Mouse (Mus musculus) limb, embryonic 14.5 days (tissue): Measurements from ENCODE around the gene Cass4. TPM values are rescaled to one million over a fixed set of nuclear protein-coding genes. Genes with fewer than 3 reads are reported as not detected.

Experiments used
- ATAC-seq: fragments of 200-750 bp; cut with Nextera tagmentation; 2 replicates; pipeline ENCODE4 v1.8.0; 2017; ENCODE audit warnings: low read depth, moderate number of reproducible peaks, moderate TSS enrichment; ENCODE audit not compliant: low FRiP score
- DNase-seq: peaks from one replicate; pipeline ENCODE4 v3.0.0-alpha.2; 2015; ENCODE audit warnings: low spot score
- H3K27ac ChIP-seq: fragments of 300-500 bp; sonication (generic); replicated peaks from 2 replicates; pipeline ENCODE4 v1.5.1; 2014; ENCODE audit warnings: low read depth, mild to moderate bottlenecking, low read length, moderate library complexity, mixed read lengths
- H3K27me3 ChIP-seq: fragments of 300-500 bp; sonication (generic); 2 replicates; pipeline ENCODE4 v1.6.1; 2014; ENCODE audit warnings: low read length, mixed read lengths; ENCODE audit not compliant: control insufficient read depth, insufficient read depth
- H3K36me3 ChIP-seq: fragments of 300-500 bp; sonication (generic); 2 replicates; pipeline ENCODE4 v1.6.1; 2014; ENCODE audit warnings: mild to moderate bottlenecking, low read length, moderate library complexity, mixed read lengths; ENCODE audit not compliant: control insufficient read depth, insufficient read depth
- H3K4me1 ChIP-seq: fragments of 300-500 bp; sonication (generic); 2 replicates; pipeline ENCODE4 v1.6.1; 2014; ENCODE audit warnings: antibody characterized with exemption, low read length, mixed read lengths; ENCODE audit not compliant: control insufficient read depth, insufficient read depth
- H3K4me2 ChIP-seq: fragments of 300-500 bp; sonication (generic); replicated peaks from 2 replicates; pipeline ENCODE4 v1.6.1; 2014; ENCODE audit warnings: low read depth, mild to moderate bottlenecking, low read length, moderate library complexity; ENCODE audit not compliant: severe bottlenecking
- H3K4me3 ChIP-seq: fragments of 300-500 bp; sonication (generic); replicated peaks from 2 replicates; pipeline ENCODE4 v1.5.1; 2014; ENCODE audit warnings: low read length
- H3K9ac ChIP-seq: fragments of 300-500 bp; sonication (generic); 2 replicates; pipeline ENCODE4 v1.6.1; 2014; ENCODE audit warnings: mild to moderate bottlenecking, low read depth, low read length, moderate library complexity; ENCODE audit not compliant: severe bottlenecking
- H3K9me3 ChIP-seq: fragments of 300-500 bp; sonication (generic); 2 replicates; pipeline ENCODE4 v1.6.1; 2016; ENCODE audit warnings: low read length; ENCODE audit not compliant: control insufficient read depth
- POLR2A ChIP-seq: fragments of 200-500 bp; IDR thresholded peaks from 2 replicates; pipeline ENCODE4 v1.8.0; 2012; ENCODE audit warnings: inconsistent platforms, mild to moderate bottlenecking, moderate library complexity, borderline replicate concordance; ENCODE audit not compliant: insufficient read depth, insufficient read length; ENCODE audit errors: extremely low read depth
- WGBS: fragments of 180-500 bp; shearing (Covaris S2); extraction: QIAGEN DNeasy Blood & Tissue Kit; methylation state at CpG from one replicate; pipeline ENCODE4 v1.1.7; 2014; 5-methylcytosine and 5-hydroxymethylcytosine counted together
- polyA plus RNA-seq, 2 experiments: library from polyadenylated mRNA; depleted of rRNA in 1 of 2; stranded (reverse) in 1 of 2; unstranded in 1 of 2; fragments of >200 nt; fragmentation: Nextera tagmentation in 1 of 2; extraction: Ambion mirVana in 1 of 2; gene quantifications; 2 replicates each; pipeline versions ENCODE4 v1.2.1 to v1.2.3; 2012 to 2014

Cass4 gene
- polyA plus RNA-seq, 2 experiments = 0.16 to 0.50 TPM

GRCm38 (mm10) chr2:172376999-172377515, 16.5 kb upstream of the Cass4 start:
- WGBS = 60% methylated on average over 5 of the region's 5 CpGs
- Histone ChIP-seq H3K27me3 (no peaks in the 10 kb centered on the region), H3K9ac (no peak overlapping the region), H3K9me3 (no peaks in the 10 kb centered on the region), H3K27ac (no peak overlapping the region), H3K4me2 (no peak overlapping the region), H3K4me1 (peaks cover 1% of the 10 kb centered on the region), H3K36me3 (peaks cover 93% of the 10 kb centered on the region), H3K4me3 (no peak overlapping the region)
- ATAC-seq (no peak), DNase-seq (no peak)
- TF ChIP-seq POLR2A = no peak

DNA sequence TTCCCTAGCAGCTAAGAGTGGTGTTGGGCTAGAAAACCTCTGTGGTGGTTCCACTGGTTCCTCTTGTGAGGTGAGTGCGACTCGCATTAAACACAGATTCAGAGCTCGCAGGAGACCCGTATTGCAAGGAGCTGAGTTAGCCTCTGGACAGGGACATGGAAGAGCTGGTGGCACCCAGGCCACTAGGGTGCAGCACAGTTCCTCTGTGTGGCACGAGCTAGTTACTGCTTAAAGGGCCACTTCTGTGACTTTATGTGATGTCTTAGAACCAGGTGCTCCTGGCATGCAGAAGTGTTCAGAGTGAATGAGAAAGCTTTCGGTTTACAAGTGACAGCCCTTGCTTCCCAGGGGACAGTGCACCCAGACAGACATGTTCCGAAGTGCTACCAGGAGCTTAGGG, 15.3 kb upstream of the Cass4 start:
- H3K4me2 ChIP-seq = no peak overlapping the region
- H3K9ac ChIP-seq = no peak overlapping the region
- DNase-seq (no peak), ATAC-seq (no peak)
- no peak for TF ChIP-seq POLR2A
- H3K36me3 ChIP-seq = peaks cover 91% of the 10 kb centered on the region
- H3K27me3 ChIP-seq = no peaks in the 10 kb centered on the region
- H3K4me1 ChIP-seq = no peaks in the 10 kb centered on the region
- no peak overlapping the region for H3K27ac ChIP-seq
- no peaks in the 10 kb centered on the region for H3K9me3 ChIP-seq
- WGBS = 76% methylated on average over 7 of the region's 7 CpGs
- H3K4me3 ChIP-seq = no peak overlapping the region

GRCm38 (mm10) chr2:172380513-172380912, 13.1 kb upstream of the Cass4 start:
- H3K9ac ChIP-seq = no peak overlapping the region
- no peak for DNase-seq
- no peaks in the 10 kb centered on the region for H3K9me3 ChIP-seq
- H3K4me1 ChIP-seq = no peaks in the 10 kb centered on the region
- H3K36me3 ChIP-seq = peaks cover 72% of the 10 kb centered on the region
- no peak for TF ChIP-seq POLR2A
- H3K4me3 ChIP-seq = no peak overlapping the region
- no peak overlapping the region for H3K4me2 ChIP-seq
- no peak for ATAC-seq
- WGBS = 96% methylated on average over 17 of the region's 17 CpGs
- no peaks in the 10 kb centered on the region for H3K27me3 ChIP-seq
- H3K27ac ChIP-seq = no peak overlapping the region

DNA sequence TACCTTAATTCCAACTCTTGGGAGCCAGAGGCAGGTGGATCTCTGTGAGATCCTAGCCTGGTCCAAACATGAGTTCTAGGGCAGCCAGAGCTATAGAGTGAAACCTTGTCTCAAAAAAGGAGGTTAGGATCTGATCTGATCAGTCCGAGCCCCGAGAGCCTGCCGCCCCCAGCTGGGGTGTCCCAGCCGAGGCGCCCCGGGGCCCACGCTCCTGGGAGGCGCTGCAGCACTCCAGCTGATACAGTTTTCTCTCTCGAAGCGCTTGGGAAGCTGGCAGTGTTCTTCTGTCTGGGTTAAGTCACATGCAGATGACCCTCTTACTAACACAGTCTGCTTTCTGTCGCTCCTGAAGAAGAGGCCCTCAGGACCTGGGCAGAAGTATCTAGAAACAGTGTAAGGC, 12.3 kb upstream of the Cass4 start:
- Histone ChIP-seq H3K9ac (no peak overlapping the region), H3K4me1 (no peaks in the 10 kb centered on the region), H3K4me2 (no peak overlapping the region), H3K9me3 (no peaks in the 10 kb centered on the region), H3K27me3 (no peaks in the 10 kb centered on the region), H3K27ac (no peak overlapping the region), H3K36me3 (peaks cover 64% of the 10 kb centered on the region), H3K4me3 (no peak overlapping the region)
- TF ChIP-seq POLR2A = no peak
- WGBS = 93% methylated on average over 11 of the region's 11 CpGs
- DNase-seq (no peak), ATAC-seq (no peak)

- Histone ChIP-seq H3K27ac (no peak overlapping the region), H3K9ac (no peak overlapping the region), H3K9me3 (no peaks in the 10 kb centered on the region), H3K4me2 (no peak overlapping the region), H3K4me3 (no peak overlapping the region), H3K27me3 (no peaks in the 10 kb centered on the region), H3K36me3 (peaks cover 59% of the 10 kb centered on the region), H3K4me1 (no peaks in the 10 kb centered on the region)
- 87% methylated on average over 12 of the region's 12 CpGs for WGBS
- no peak for ATAC-seq
- no peak for TF ChIP-seq POLR2A
- DNase-seq = no peak
Measured at GRCm38 (mm10) chr2:172381898-172382297, 11.7 kb upstream of the Cass4 start.

GRCm38 (mm10) chr2:172384715-172385114, 8.9 kb upstream of the Cass4 start:
- Histone ChIP-seq H3K9me3 (no peaks in the 10 kb centered on the region), H3K4me1 (no peaks in the 10 kb centered on the region), H3K4me2 (no peak overlapping the region), H3K36me3 (peaks cover 31% of the 10 kb centered on the region), H3K4me3 (no peak overlapping the region), H3K9ac (no peak overlapping the region), H3K27me3 (no peaks in the 10 kb centered on the region), H3K27ac (no peak overlapping the region)
- no peak for TF ChIP-seq POLR2A
- ATAC-seq (no peak), DNase-seq (no peak)
- WGBS = 89% methylated on average over 3 of the region's 3 CpGs
